Mouse (Mus musculus): ENCODE measurements around the gene Col25a1.

DNA sequence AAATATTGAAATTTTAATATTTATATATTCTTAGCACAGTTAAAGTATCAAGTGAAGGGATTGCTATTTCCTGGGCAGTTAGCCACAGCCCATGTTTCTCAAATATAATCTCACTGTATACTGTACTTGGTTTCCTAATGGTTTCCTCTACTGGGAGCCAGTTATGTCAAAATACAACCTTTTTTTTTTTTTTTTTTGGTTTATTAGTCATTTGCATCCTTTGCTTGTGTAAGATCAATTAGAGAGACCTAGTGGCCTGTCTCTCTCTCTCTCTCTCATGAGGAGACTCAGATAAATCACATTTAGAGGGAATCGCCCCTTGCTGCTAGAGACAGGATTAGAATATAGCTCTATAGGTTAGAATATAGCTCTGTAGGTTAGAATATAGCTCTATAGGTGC lies 237.8 kb downstream of the Col25a1 start:
- no peak for TF ChIP-seq POLR2A (IDR thresholded peaks at IDR 0.05; ENCODE audit: low read depth, low read length)
- no peak for TF ChIP-seq CTCF (IDR thresholded peaks at IDR 0.05; ENCODE audit: extremely low read depth, insufficient read depth, insufficient read length, insufficient replicate concordance)

Data from spleen, adult 2 months (tissue).